Mouse (Mus musculus): ENCODE measurements around the gene Lactb.

DNA sequence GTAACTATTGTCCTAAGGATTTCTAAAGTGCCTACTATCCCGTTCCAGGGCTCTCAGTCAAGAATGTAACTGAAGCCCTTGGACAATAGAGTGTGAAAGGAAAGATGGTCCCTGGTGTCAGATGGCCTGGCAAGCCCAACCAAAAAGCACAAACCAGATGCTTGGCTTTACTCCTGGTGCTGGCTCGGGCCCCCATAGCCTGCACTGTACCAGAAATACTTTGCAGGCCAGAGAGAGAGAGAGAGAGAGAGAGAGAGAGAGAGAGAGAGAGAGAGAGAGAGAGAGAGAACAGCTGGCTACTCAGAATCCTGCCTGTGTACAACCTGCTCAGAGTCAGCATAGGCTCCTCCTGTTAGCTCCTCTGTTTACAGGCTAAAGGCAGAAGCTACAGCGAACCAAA lies 37.2 kb upstream of the Lactb start:
- no peak for TF ChIP-seq POLR2A (IDR thresholded peaks at IDR 0.05; ENCODE audit: low read depth, low read length)
- no peak for TF ChIP-seq CTCF (IDR thresholded peaks at IDR 0.05; ENCODE audit: borderline replicate concordance, insufficient read depth, low read length)
